Mouse (Mus musculus): Measurements from ENCODE around the gene Fbxo21. TPM values are rescaled to one million over a fixed set of nuclear protein-coding genes. Genes with fewer than 3 reads are reported as not detected.

Fbxo21 gene
- polyA plus RNA-seq, 1 experiment from 2014 or later = 51.0 TPM

GRCm38 (mm10) chr5:117981943-117982342 is 5.4 kb downstream of the Fbxo21 start:
- H3K36me3 ChIP-seq = peaks cover 82% of the 10 kb centered on the region
- no peak for ATAC-seq (ENCODE audit: extremely low read depth, insufficient number of reproducible peaks, low FRiP score, low TSS enrichment)
- H3K27me3 ChIP-seq (replicated peaks) = no peaks in the 10 kb centered on the region
- H3K4me3 ChIP-seq = no peak overlapping the region
- H3K4me2 ChIP-seq = no peak overlapping the region
- no peak overlapping the region for H3K27ac ChIP-seq (replicated peaks)
- 85% methylated on average over 5 of the region's 5 CpGs for WGBS
- H3K9ac ChIP-seq = no peak overlapping the region
- H3K4me1 ChIP-seq = peaks cover 24% of the 10 kb centered on the region
- H3K9me3 ChIP-seq = no peaks in the 10 kb centered on the region

GRCm38 (mm10) chr5:117986327-117986726 is 9.8 kb downstream of the Fbxo21 start:
- WGBS = 64% methylated on average over 4 of the region's 4 CpGs
- Histone ChIP-seq H3K27me3 (replicated peaks) (no peaks in the 10 kb centered on the region), H3K27ac (replicated peaks) (no peak overlapping the region), H3K4me2 (no peak overlapping the region), H3K9me3 (no peaks in the 10 kb centered on the region), H3K4me3 (no peak overlapping the region), H3K36me3 (peaks cover 99% of the 10 kb centered on the region), H3K4me1 (no peaks in the 10 kb centered on the region), H3K9ac (no peak overlapping the region)
- ATAC-seq (ENCODE audit: extremely low read depth, insufficient number of reproducible peaks, low FRiP score, low TSS enrichment) = no peak

- Histone ChIP-seq H3K4me1 (no peaks in the 10 kb centered on the region), H3K4me3 (no peak overlapping the region), H3K36me3 (peaks cover 99% of the 10 kb centered on the region), H3K27ac (replicated peaks) (no peak overlapping the region), H3K9me3 (no peaks in the 10 kb centered on the region), H3K9ac (no peak overlapping the region), H3K4me2 (no peak overlapping the region), H3K27me3 (replicated peaks) (no peaks in the 10 kb centered on the region)
- ATAC-seq (ENCODE audit: extremely low read depth, insufficient number of reproducible peaks, low FRiP score, low TSS enrichment) = no peak
- 83% methylated on average over 3 of the region's 3 CpGs for WGBS
Measured at GRCm38 (mm10) chr5:117987891-117988290, 11.4 kb downstream of the Fbxo21 start.

- Histone ChIP-seq H3K36me3 (peaks cover 99% of the 10 kb centered on the region), H3K9me3 (no peaks in the 10 kb centered on the region), H3K27me3 (replicated peaks) (no peaks in the 10 kb centered on the region), H3K9ac (no peak overlapping the region), H3K4me2 (no peak overlapping the region), H3K27ac (replicated peaks) (no peak overlapping the region), H3K4me3 (no peak overlapping the region), H3K4me1 (no peaks in the 10 kb centered on the region)
- no peak for ATAC-seq (ENCODE audit: extremely low read depth, insufficient number of reproducible peaks, low FRiP score, low TSS enrichment)
- 72% methylated on average over 9 of the region's 9 CpGs for WGBS
Measured at GRCm38 (mm10) chr5:117988367-117988766, 11.8 kb downstream of the Fbxo21 start.

- ATAC-seq (ENCODE audit: extremely low read depth, insufficient number of reproducible peaks, low FRiP score, low TSS enrichment) = no peak
- Histone ChIP-seq H3K4me3 (no peak overlapping the region), H3K4me1 (no peaks in the 10 kb centered on the region), H3K9ac (no peak overlapping the region), H3K27me3 (replicated peaks) (no peaks in the 10 kb centered on the region), H3K9me3 (no peaks in the 10 kb centered on the region), H3K36me3 (peaks cover 100% of the 10 kb centered on the region), H3K4me2 (no peak overlapping the region), H3K27ac (replicated peaks) (no peak overlapping the region)
- WGBS = 75% methylated on average over 6 of the region's 6 CpGs
Measured at GRCm38 (mm10) chr5:117989773-117990172, 13.2 kb downstream of the Fbxo21 start.

GRCm38 (mm10) chr5:117990957-117991356 is 14.4 kb downstream of the Fbxo21 start:
- Histone ChIP-seq H3K36me3 (peaks cover 100% of the 10 kb centered on the region), H3K4me3 (no peak overlapping the region), H3K9me3 (no peaks in the 10 kb centered on the region), H3K9ac (no peak overlapping the region), H3K4me1 (no peaks in the 10 kb centered on the region), H3K4me2 (no peak overlapping the region), H3K27me3 (replicated peaks) (no peaks in the 10 kb centered on the region), H3K27ac (replicated peaks) (no peak overlapping the region)
- 80% methylated on average over 3 of the region's 3 CpGs for WGBS
- ATAC-seq (ENCODE audit: extremely low read depth, insufficient number of reproducible peaks, low FRiP score, low TSS enrichment) = no peak

GRCm38 (mm10) chr5:117993550-117993949 is 17.0 kb downstream of the Fbxo21 start:
- no peak overlapping the region for H3K9ac ChIP-seq
- ATAC-seq (ENCODE audit: extremely low read depth, insufficient number of reproducible peaks, low FRiP score, low TSS enrichment) = no peak
- WGBS = 90% methylated on average over 6 of the region's 6 CpGs
- H3K4me2 ChIP-seq = no peak overlapping the region
- H3K9me3 ChIP-seq = no peaks in the 10 kb centered on the region
- peaks cover 100% of the 10 kb centered on the region for H3K36me3 ChIP-seq
- no peak overlapping the region for H3K27ac ChIP-seq (replicated peaks)
- H3K27me3 ChIP-seq (replicated peaks) = no peaks in the 10 kb centered on the region
- H3K4me3 ChIP-seq = no peak overlapping the region
- H3K4me1 ChIP-seq = peaks cover 17% of the 10 kb centered on the region

- Histone ChIP-seq H3K27me3 (replicated peaks) (no peaks in the 10 kb centered on the region), H3K36me3 (peaks cover 100% of the 10 kb centered on the region), H3K9ac (no peak overlapping the region), H3K27ac (replicated peaks) (no peak overlapping the region), H3K4me2 (no peak overlapping the region), H3K9me3 (no peaks in the 10 kb centered on the region), H3K4me1 (peaks cover 17% of the 10 kb centered on the region), H3K4me3 (no peak overlapping the region)
- ATAC-seq (ENCODE audit: extremely low read depth, insufficient number of reproducible peaks, low FRiP score, low TSS enrichment) = no peak
- WGBS = 84% methylated on average over 8 of the region's 8 CpGs
Measured at GRCm38 (mm10) chr5:117995372-117995901, 18.9 kb downstream of the Fbxo21 start.

GRCm38 (mm10) chr5:117995911-117996310 is 19.4 kb downstream of the Fbxo21 start:
- H3K36me3 ChIP-seq = peaks cover 100% of the 10 kb centered on the region
- 81% methylated on average over 6 of the region's 6 CpGs for WGBS

GRCm38 (mm10) chr5:117996581-117996980 is 20.1 kb downstream of the Fbxo21 start:
- WGBS = 81% methylated on average over 6 of the region's 6 CpGs
- H3K27ac ChIP-seq (replicated peaks) = no peak overlapping the region
- H3K4me1 ChIP-seq = peaks cover 17% of the 10 kb centered on the region
- H3K9ac ChIP-seq = 0 out of 2 replicates have a peak overlapping the region, but pooled peaks have one; percentile 14
- H3K9me3 ChIP-seq = no peaks in the 10 kb centered on the region
- no peaks in the 10 kb centered on the region for H3K27me3 ChIP-seq (replicated peaks)
- peaks cover 100% of the 10 kb centered on the region for H3K36me3 ChIP-seq
- H3K4me2 ChIP-seq = no peak overlapping the region
- ATAC-seq (ENCODE audit: extremely low read depth, insufficient number of reproducible peaks, low FRiP score, low TSS enrichment) = no peak
- H3K4me3 ChIP-seq = no peak overlapping the region

More at GRCm38 (mm10) chr5:117995911-117996310, 19.4 kb downstream of the Fbxo21 start:
- no peaks in the 10 kb centered on the region for H3K9me3 ChIP-seq
- no peak overlapping the region for H3K4me2 ChIP-seq
- no peaks in the 10 kb centered on the region for H3K27me3 ChIP-seq (replicated peaks)
- no peak for ATAC-seq (ENCODE audit: extremely low read depth, insufficient number of reproducible peaks, low FRiP score, low TSS enrichment)
- no peak overlapping the region for H3K27ac ChIP-seq (replicated peaks)
- peaks cover 17% of the 10 kb centered on the region for H3K4me1 ChIP-seq
- H3K9ac ChIP-seq = no peak overlapping the region
- no peak overlapping the region for H3K4me3 ChIP-seq

GRCm38 (mm10) chr5:117997434-117997970 is 21.0 kb downstream of the Fbxo21 start:
- H3K4me2 ChIP-seq = no peak overlapping the region
- no peaks in the 10 kb centered on the region for H3K9me3 ChIP-seq
- peaks cover 100% of the 10 kb centered on the region for H3K36me3 ChIP-seq
- H3K4me3 ChIP-seq = no peak overlapping the region
- H3K9ac ChIP-seq = peak overlapping the region; percentile 1; the same call in 1 of the 2 replicates
- ATAC-seq (ENCODE audit: extremely low read depth, insufficient number of reproducible peaks, low FRiP score, low TSS enrichment) = no peak
- H3K27me3 ChIP-seq (replicated peaks) = no peaks in the 10 kb centered on the region
- 21% methylated on average over 10 of the region's 10 CpGs for WGBS
- peaks cover 17% of the 10 kb centered on the region for H3K4me1 ChIP-seq
- H3K27ac ChIP-seq (replicated peaks) = no peak overlapping the region; the same call in 1 of the 2 replicates

GRCm38 (mm10) chr5:117999061-117999460 is 22.5 kb downstream of the Fbxo21 start:
- peaks cover 100% of the 10 kb centered on the region for H3K36me3 ChIP-seq
- 81% methylated on average over 7 of the region's 7 CpGs for WGBS
- no peaks in the 10 kb centered on the region for H3K9me3 ChIP-seq
- H3K27me3 ChIP-seq (replicated peaks) = no peaks in the 10 kb centered on the region
- no peak overlapping the region for H3K27ac ChIP-seq (replicated peaks)
- no peak overlapping the region for H3K4me2 ChIP-seq
- no peak overlapping the region for H3K9ac ChIP-seq
- H3K4me1 ChIP-seq = peaks cover 17% of the 10 kb centered on the region
- no peak for ATAC-seq (ENCODE audit: extremely low read depth, insufficient number of reproducible peaks, low FRiP score, low TSS enrichment)
- H3K4me3 ChIP-seq = no peak overlapping the region
